ENCODE assay signal across 10 mouse cellular contexts in genomic region chr8:37159481-37159880, GRCm38 (mm10).
DNase-seq lines count a peak whose midpoint lies in the region; ATAC-seq and TF ChIP-seq lines count a peak whose summit lies in the region.
"Had no signal": no experiment of that assay in that cellular context is flagged by ENCODE, and none has a peak within 500 bp of the region (broad histone marks: within the 10 kb centered on the region; RNA-seq: fewer than 3 reads in every experiment).

No protein-coding gene starts in this region.

- no peak overlapping the region for H3K27ac ChIP-seq in kidney, embryonic 15.5 days
- no peak overlapping the region for H3K27ac ChIP-seq in bone marrow macrophage, adult 2 months (ENCODE audit: insufficient read depth, low read depth, low read length)
- H3K27ac ChIP-seq in kidney, postnatal 0 days, result no peak overlapping the region
- no peak overlapping the region for H3K27ac ChIP-seq in liver, adult 2 months (replicated peaks; ENCODE audit: insufficient read depth, low read depth, low read length)
- H3K27ac ChIP-seq: embryonic facial prominence, embryonic 15.5 days; neural tube, embryonic 12.5 days had no signal

- peak; percentile 62 for TF ChIP-seq CTCF in bone marrow macrophage, adult 2 months (IDR thresholded peaks at IDR 0.05; ENCODE audit: low read depth, low read length)
- TF ChIP-seq CTCF in kidney, postnatal 0 days (IDR thresholded peaks at IDR 0.05; ENCODE audit: low read depth), result peak; percentile 91
- TF ChIP-seq CTCF in liver, adult 2 months (IDR thresholded peaks at IDR 0.05; ENCODE audit: low read depth, low read length), result peak; percentile 89

- peak; percentile 65 for DNase-seq in kidney, adult 18-20 months
- peak; percentile 21 for DNase-seq in fibroblast of lung, adult 2 months (ENCODE audit: low read depth)
- peak; percentile 79 for DNase-seq in kidney, postnatal 0 days (ENCODE audit: low spot score)
- DNase-seq in liver, adult 2 months (ENCODE audit: extremely low read depth, low read depth, low spot score), result peak; percentile 43
- DNase-seq in retina, adult 2 months (ENCODE audit: low read depth, low spot score), result peak; percentile 22
- DNase-seq in urinary bladder, postnatal 4 days (ENCODE audit: low spot score in 2 of 2), result peak; percentile 19 to 67

- TF ChIP-seq POLR2A in bone marrow macrophage, adult 2 months (IDR thresholded peaks at IDR 0.05; ENCODE audit: borderline replicate concordance, low read depth, low read length), result no peak
- no peak for TF ChIP-seq POLR2A in liver, adult 2 months (IDR thresholded peaks at IDR 0.05; ENCODE audit: extremely low read depth, insufficient read depth, low read length)

- no peak for ATAC-seq in kidney, embryonic 15.5 days (replicated peaks; ENCODE audit: low FRiP score)
- ATAC-seq in kidney, postnatal 0 days (replicated peaks; ENCODE audit: low FRiP score, low read depth), result no peak

- H3K79me2 ChIP-seq in liver, adult 2 months (ENCODE audit: control insufficient read depth, insufficient read depth, low read length), result no peaks in the 10 kb centered on the region

- H3K4me3 ChIP-seq in kidney, embryonic 15.5 days (replicated peaks), result no peak overlapping the region
- H3K4me3 ChIP-seq in bone marrow macrophage, adult 2 months (ENCODE audit: insufficient read depth, low read length), result no peak overlapping the region
- no peak overlapping the region for H3K4me3 ChIP-seq in kidney, postnatal 0 days (replicated peaks; ENCODE audit: low read depth, low read length)
- H3K4me3 ChIP-seq in liver, adult 2 months (ENCODE audit: insufficient read depth, low read depth, low read length), result no peak overlapping the region
- H3K4me3 ChIP-seq: embryonic facial prominence, embryonic 15.5 days; neural tube, embryonic 12.5 days had no signal

- H3K9ac ChIP-seq in kidney, embryonic 15.5 days, result no peak overlapping the region
- no peak overlapping the region for H3K9ac ChIP-seq in kidney, postnatal 0 days (ENCODE audit: low read depth, low read length)
- no peak overlapping the region for H3K9ac ChIP-seq in liver, adult 2 months (ENCODE audit: low read depth, low read length)
- H3K9ac ChIP-seq: embryonic facial prominence, embryonic 15.5 days; neural tube, embryonic 12.5 days had no signal

- H3K36me3 ChIP-seq in kidney, embryonic 15.5 days, result no peaks in the 10 kb centered on the region
- H3K36me3 ChIP-seq in kidney, postnatal 0 days (ENCODE audit: insufficient read depth, low read length), result no peaks in the 10 kb centered on the region
- H3K36me3 ChIP-seq in liver, adult 2 months (ENCODE audit: control insufficient read depth, insufficient read depth, low read length), result no peaks in the 10 kb centered on the region
- H3K36me3 ChIP-seq: embryonic facial prominence, embryonic 15.5 days; neural tube, embryonic 12.5 days had no signal

- no peaks in the 10 kb centered on the region for H3K9me3 ChIP-seq in kidney, embryonic 15.5 days (replicated peaks)
- H3K9me3 ChIP-seq in kidney, postnatal 0 days (replicated peaks; ENCODE audit: low read length), result no peaks in the 10 kb centered on the region
- H3K9me3 ChIP-seq: embryonic facial prominence, embryonic 15.5 days; neural tube, embryonic 12.5 days had no signal

- H3K27me3 ChIP-seq in kidney, embryonic 15.5 days, result no peaks in the 10 kb centered on the region
- H3K27me3 ChIP-seq in kidney, postnatal 0 days (ENCODE audit: insufficient read depth, low read length), result no peaks in the 10 kb centered on the region
- no peaks in the 10 kb centered on the region for H3K27me3 ChIP-seq in liver, adult 2 months (ENCODE audit: control insufficient read depth, insufficient read depth, low read length)
- H3K27me3 ChIP-seq: embryonic facial prominence, embryonic 15.5 days; neural tube, embryonic 12.5 days had no signal

- no peaks in the 10 kb centered on the region for H3K4me1 ChIP-seq in kidney, embryonic 15.5 days
- H3K4me1 ChIP-seq in bone marrow macrophage, adult 2 months (ENCODE audit: control insufficient read depth, insufficient read depth, low read length), result no peaks in the 10 kb centered on the region
- no peaks in the 10 kb centered on the region for H3K4me1 ChIP-seq in kidney, postnatal 0 days (replicated peaks; ENCODE audit: insufficient read depth, low read length)
- H3K4me1 ChIP-seq in liver, adult 2 months (ENCODE audit: control insufficient read depth, insufficient read depth, low read length), result no peaks in the 10 kb centered on the region
- H3K4me1 ChIP-seq: embryonic facial prominence, embryonic 15.5 days; neural tube, embryonic 12.5 days had no signal

- WGBS in kidney, embryonic 15.5 days, result 8% methylated on average over 9 of the region's 9 CpGs
- 6% methylated on average over 9 of the region's 9 CpGs for WGBS in kidney, postnatal 0 days
- 8% methylated on average over 9 of the region's 9 CpGs for WGBS in liver, adult 2 months

- H3K4me2 ChIP-seq in kidney, embryonic 15.5 days, result no peak overlapping the region
- no peak overlapping the region for H3K4me2 ChIP-seq in kidney, postnatal 0 days (ENCODE audit: low read length)
- H3K4me2 ChIP-seq: embryonic facial prominence, embryonic 15.5 days; neural tube, embryonic 12.5 days had no signal

Comparison
In these comparisons a context has a peak if more than half of its experiments do, and no peak if none do; other contexts are left out.
1. DNase-seq: peak in every context shown above with its lines; median percentile 79 in kidney, postnatal 0 days; 65 in kidney, adult 18-20 months; 43 in liver, adult 2 months; 43 in urinary bladder, postnatal 4 days; 22 in retina, adult 2 months; 21 in fibroblast of lung, adult 2 months.